Mouse (Mus musculus) heart, embryonic 12.5 days (tissue): ENCODE data around the gene Car6. TPM values are rescaled to one million over a fixed set of nuclear protein-coding genes. Genes with fewer than 3 reads are reported as not detected.

Experiments used
- ATAC-seq: fragments of 200-750 bp; cut with Nextera tagmentation; 2 replicates; pipeline ENCODE4 v1.8.0; 2017; ENCODE audit warnings: moderate TSS enrichment, moderate library complexity; ENCODE audit not compliant: insufficient number of reproducible peaks, low FRiP score
- H3K27ac ChIP-seq: fragments of 300-500 bp; sonication (generic); 2 replicates; pipeline ENCODE4 v1.5.1; 2016; ENCODE audit warnings: mild to moderate bottlenecking, moderate library complexity; ENCODE audit not compliant: poor library complexity, severe bottlenecking
- H3K27me3 ChIP-seq: fragments of 300-500 bp; sonication (generic); replicated peaks from 2 replicates; pipeline ENCODE4 v1.6.1; 2016; ENCODE audit warnings: mild to moderate bottlenecking, moderate library complexity
- H3K36me3 ChIP-seq: fragments of 300-500 bp; sonication (generic); 2 replicates; pipeline ENCODE4 v1.6.1; 2016; ENCODE audit warnings: mild to moderate bottlenecking, moderate library complexity
- H3K4me1 ChIP-seq: fragments of 300-500 bp; sonication (generic); replicated peaks from 2 replicates; pipeline ENCODE4 v1.6.1; 2016; ENCODE audit warnings: mild to moderate bottlenecking
- H3K4me2 ChIP-seq: fragments of 300-500 bp; sonication (generic); 2 replicates; pipeline ENCODE4 v1.6.1; 2016; ENCODE audit warnings: mild to moderate bottlenecking, moderate library complexity
- H3K4me3 ChIP-seq: fragments of 300-500 bp; sonication (generic); 2 replicates; pipeline ENCODE4 v1.5.1; 2016; ENCODE audit warnings: mild to moderate bottlenecking
- H3K9ac ChIP-seq: fragments of 300-500 bp; sonication (generic); 2 replicates; pipeline ENCODE4 v1.6.1; 2016; ENCODE audit warnings: mild to moderate bottlenecking, moderate library complexity
- H3K9me3 ChIP-seq: fragments of 300-500 bp; sonication (generic); replicated peaks from 2 replicates; pipeline ENCODE4 v1.6.1; 2016; ENCODE audit warnings: mild to moderate bottlenecking, moderate library complexity
- WGBS: fragments of 180-500 bp; shearing (Covaris S2); methylation state at CpG from one replicate; pipeline ENCODE4 v1.1.7; 2016; 5-methylcytosine and 5-hydroxymethylcytosine counted together
- polyA plus RNA-seq: library from polyadenylated mRNA; unstranded; fragments of >200 nt; fragmentation: Nextera tagmentation; extraction: Ambion mirVana; gene quantifications from 2 replicates; pipeline ENCODE4 v1.2.1, GENCODE M21; 2016

Gene Car6
- polyA plus RNA-seq, 1 experiment from 2014 or later = not detected

GRCm38 (mm10) chr4:150178131-150178530 lies 23.0 kb downstream of the Car6 start:
- ATAC-seq = no peak
- Histone ChIP-seq H3K9me3 (peaks cover 6% of the 10 kb centered on the region), H3K36me3 (no peaks in the 10 kb centered on the region), H3K4me2 (no peak overlapping the region), H3K4me3 (no peak overlapping the region), H3K9ac (no peak overlapping the region), H3K4me1 (no peaks in the 10 kb centered on the region), H3K27ac (no peak overlapping the region), H3K27me3 (no peaks in the 10 kb centered on the region)
- 51% methylated on average over 4 of the region's 4 CpGs for WGBS

GRCm38 (mm10) chr4:150177122-150177521 lies 24.0 kb downstream of the Car6 start:
- Histone ChIP-seq H3K27ac (no peak overlapping the region), H3K9ac (no peak overlapping the region), H3K36me3 (no peaks in the 10 kb centered on the region), H3K4me1 (no peaks in the 10 kb centered on the region), H3K4me2 (no peak overlapping the region), H3K9me3 (peaks cover 6% of the 10 kb centered on the region), H3K4me3 (no peak overlapping the region), H3K27me3 (no peaks in the 10 kb centered on the region)
- WGBS = 72% methylated on average over 8 of the region's 8 CpGs
- no peak for ATAC-seq

- Histone ChIP-seq H3K4me2 (peak overlapping the region; percentile 50), H3K27me3 (no peaks in the 10 kb centered on the region), H3K9me3 (peaks cover 3% of the 10 kb centered on the region; the same call in 1 of the 2 replicates), H3K4me3 (no peak overlapping the region), H3K9ac (no peak overlapping the region), H3K27ac (no peak overlapping the region), H3K36me3 (no peaks in the 10 kb centered on the region), H3K4me1 (no peaks in the 10 kb centered on the region)
- ATAC-seq = 0 out of 2 replicates have a peak, but pooled peaks have one; percentile 33
- 8% methylated on average over 7 of the region's 7 CpGs for WGBS
These were observed 24.6 kb downstream of the Car6 start for GRCm38 (mm10) chr4:150176535-150176934.

- Histone ChIP-seq H3K27me3 (no peaks in the 10 kb centered on the region), H3K36me3 (no peaks in the 10 kb centered on the region), H3K9me3 (no peaks in the 10 kb centered on the region), H3K9ac (no peak overlapping the region), H3K4me3 (no peak overlapping the region), H3K4me1 (no peaks in the 10 kb centered on the region), H3K4me2 (no peak overlapping the region), H3K27ac (no peak overlapping the region)
- WGBS = 92% methylated on average over 14 of the region's 14 CpGs
- ATAC-seq = no peak
These were observed 27.1 kb downstream of the Car6 start for GRCm38 (mm10) chr4:150174027-150174426.

GRCm38 (mm10) chr4:150173281-150173680 lies 27.9 kb downstream of the Car6 start:
- 54% methylated on average over 10 of the region's 10 CpGs for WGBS
- no peaks in the 10 kb centered on the region for H3K36me3 ChIP-seq

GRCm38 (mm10) chr4:150172107-150172506 lies 29.0 kb downstream of the Car6 start:
- WGBS = 59% methylated on average over 8 of the region's 8 CpGs
- H3K36me3 ChIP-seq = no peaks in the 10 kb centered on the region
- no peak overlapping the region for H3K27ac ChIP-seq
- no peaks in the 10 kb centered on the region for H3K9me3 ChIP-seq
- ATAC-seq = 0 out of 2 replicates have a peak, but pooled peaks have one; percentile 29
- no peak overlapping the region for H3K9ac ChIP-seq
- H3K27me3 ChIP-seq = peaks cover 6% of the 10 kb centered on the region; the same call in 1 of the 2 replicates
- H3K4me1 ChIP-seq = no peaks in the 10 kb centered on the region
- H3K4me2 ChIP-seq = no peak overlapping the region
- no peak overlapping the region for H3K4me3 ChIP-seq

More at GRCm38 (mm10) chr4:150173281-150173680, 27.9 kb downstream of the Car6 start:
- Histone ChIP-seq H3K4me2 (no peak overlapping the region), H3K4me1 (no peaks in the 10 kb centered on the region), H3K9ac (no peak overlapping the region), H3K4me3 (no peak overlapping the region), H3K27ac (no peak overlapping the region), H3K27me3 (no peaks in the 10 kb centered on the region), H3K9me3 (no peaks in the 10 kb centered on the region)
- no peak for ATAC-seq

GRCm38 (mm10) chr4:150168406-150168805 lies 32.7 kb downstream of the Car6 start:
- Histone ChIP-seq H3K27ac (no peak overlapping the region), H3K36me3 (no peaks in the 10 kb centered on the region), H3K9ac (no peak overlapping the region), H3K4me3 (no peak overlapping the region), H3K4me1 (no peaks in the 10 kb centered on the region), H3K9me3 (peaks cover 5% of the 10 kb centered on the region), H3K4me2 (no peak overlapping the region), H3K27me3 (peaks cover 6% of the 10 kb centered on the region; the same call in 1 of the 2 replicates)
- no peak for ATAC-seq
- WGBS = 65% methylated on average over 10 of the region's 10 CpGs

GRCm38 (mm10) chr4:150164875-150165274 lies 36.3 kb downstream of the Car6 start:
- H3K9ac ChIP-seq = no peak overlapping the region
- H3K27me3 ChIP-seq = peaks cover 6% of the 10 kb centered on the region; the same call in 1 of the 2 replicates
- H3K36me3 ChIP-seq = no peaks in the 10 kb centered on the region
- 31% methylated on average over 13 of the region's 13 CpGs for WGBS
- 0 out of 2 replicates have a peak, but pooled peaks have one; percentile 13 for ATAC-seq
- H3K27ac ChIP-seq = no peak overlapping the region
- H3K4me3 ChIP-seq = no peak overlapping the region
- H3K4me2 ChIP-seq = peak overlapping the region; percentile 11
- peaks cover 14% of the 10 kb centered on the region for H3K9me3 ChIP-seq
- no peaks in the 10 kb centered on the region for H3K4me1 ChIP-seq

GRCm38 (mm10) chr4:150162561-150163169 lies 38.5 kb downstream of the Car6 start:
- H3K4me1 ChIP-seq = no peaks in the 10 kb centered on the region; the same call in 1 of the 2 replicates
- H3K4me2 ChIP-seq = no peak overlapping the region
- 66% methylated on average over 13 of the region's 13 CpGs for WGBS
- H3K9ac ChIP-seq = no peak overlapping the region
- no peak overlapping the region for H3K27ac ChIP-seq
- no peaks in the 10 kb centered on the region for H3K36me3 ChIP-seq
- H3K27me3 ChIP-seq = peaks cover 12% of the 10 kb centered on the region; the same call in 1 of the 2 replicates
- no peak overlapping the region for H3K4me3 ChIP-seq
- ATAC-seq = no peak
- peaks cover 14% of the 10 kb centered on the region for H3K9me3 ChIP-seq

GRCm38 (mm10) chr4:150159458-150159857 lies 41.7 kb downstream of the Car6 start:
- 69% methylated on average over 2 of the region's 2 CpGs for WGBS

GRCm38 (mm10) chr4:150157348-150157882 lies 43.7 kb downstream of the Car6 start:
- no peak overlapping the region for H3K4me2 ChIP-seq
- 57% methylated on average over 14 of the region's 14 CpGs for WGBS

More at GRCm38 (mm10) chr4:150159458-150159857, 41.7 kb downstream of the Car6 start:
- no peaks in the 10 kb centered on the region; the same call in 1 of the 2 replicates for H3K4me1 ChIP-seq
- peaks cover 14% of the 10 kb centered on the region for H3K9me3 ChIP-seq
- H3K27me3 ChIP-seq = 0 out of 2 replicates have a peak, but pooled peaks cover 13% of the 10 kb centered on the region
- H3K36me3 ChIP-seq = no peaks in the 10 kb centered on the region
- H3K4me2 ChIP-seq = no peak overlapping the region
- no peak overlapping the region for H3K9ac ChIP-seq
- H3K27ac ChIP-seq = no peak overlapping the region
- no peak overlapping the region for H3K4me3 ChIP-seq
- no peak for ATAC-seq

More at GRCm38 (mm10) chr4:150157348-150157882, 43.7 kb downstream of the Car6 start:
- 0 out of 2 replicates have a peak, but pooled peaks cover under 1% of the 10 kb centered on the region for H3K9me3 ChIP-seq
- peaks cover 3% of the 10 kb centered on the region; the same call in 1 of the 2 replicates for H3K4me1 ChIP-seq
- H3K27me3 ChIP-seq = 0 out of 2 replicates have a peak, but pooled peaks cover 13% of the 10 kb centered on the region
- H3K9ac ChIP-seq = no peak overlapping the region
- no peaks in the 10 kb centered on the region for H3K36me3 ChIP-seq
- no peak overlapping the region for H3K4me3 ChIP-seq
- no peak overlapping the region for H3K27ac ChIP-seq
- ATAC-seq = no peak
